Mouse (Mus musculus): ENCODE results near the gene Kctd6.

DNA sequence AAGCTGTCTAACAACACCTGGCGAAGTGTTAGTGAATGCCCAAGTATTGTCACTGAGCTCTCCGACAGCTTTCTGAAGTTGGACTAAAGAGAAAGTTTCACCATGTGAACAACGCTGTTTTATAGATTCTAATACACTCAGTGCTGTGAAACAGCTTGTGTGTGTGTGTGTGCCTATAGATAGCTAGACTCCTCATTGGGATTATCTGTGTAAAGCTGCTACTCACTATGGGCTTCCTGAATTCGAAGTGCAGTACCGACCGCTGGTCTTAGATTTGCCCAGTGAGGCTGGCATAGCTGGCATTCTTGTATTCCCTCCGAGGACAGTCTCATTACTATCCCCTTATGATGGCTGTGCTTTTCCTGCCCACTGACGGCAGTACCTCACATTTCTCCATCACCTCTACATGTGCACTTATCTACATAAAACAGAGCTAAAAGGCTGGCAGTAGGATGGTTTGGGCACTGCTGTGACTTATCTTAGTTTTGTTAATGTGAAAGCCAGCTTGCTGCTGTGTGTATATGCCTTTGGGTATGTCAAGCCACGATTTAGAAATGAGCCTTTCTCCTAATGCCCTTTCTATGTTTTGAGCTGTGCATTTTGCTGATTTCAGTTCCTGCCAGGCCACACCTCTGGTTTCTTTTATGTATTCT is 15.6 kb downstream of the Kctd6 start:
- TF ChIP-seq NELFE (IDR thresholded peaks at IDR 0.05; ENCODE audit: low read depth, low read length) = no peak
- TF ChIP-seq CTCF (conservative IDR thresholded peaks at IDR 0.05 in 1 of 2, IDR thresholded peaks at IDR 0.05 in 1 of 2; ENCODE audit: low read depth in 2 of 2, low read length in 2 of 2) = no peak
- TF ChIP-seq POLR2A (IDR thresholded peaks at IDR 0.05; ENCODE audit: low read depth, low read length) = no peak
- no peak for TF ChIP-seq E2F4 (IDR thresholded peaks at IDR 0.05; ENCODE audit: insufficient replicate concordance, low read depth, low read length)
